Mouse (Mus musculus) spleen, postnatal 36 days (tissue): ENCODE results near the gene Dnajc4.
"Not testable (repeated sequence)": the region's sequence is repeated elsewhere in the genome, so short reads cannot be mapped to it uniquely, and the experiment has no call there.

ENCODE experiments used
- DNase-seq, 2 experiments: peaks; one replicate each; pipeline ENCODE4 v3.0.0; 2022; ENCODE audit warnings: low spot score in 2 of 2, mixed read lengths in 1 of 2

Gene Dnajc4

GRCm38 (mm10) chr19:6995255-6995991, 3.1 kb upstream of the Dnajc4 start:
- DNase-seq = no peak

GRCm38 (mm10) chr19:6994489-6994888, 2.1 kb upstream of the Dnajc4 start:
- DNase-seq = no peak

- no peak for DNase-seq
These were observed 1.6 kb upstream of the Dnajc4 start for GRCm38 (mm10) chr19:6994002-6994401.

- no peak for DNase-seq
These were observed 819 bp upstream of the Dnajc4 start for GRCm38 (mm10) chr19:6993011-6993770.

- not testable (repeated sequence) for DNase-seq
These were observed 1.2 kb downstream of the Dnajc4 start for GRCm38 (mm10) chr19:6991166-6991565.

GRCm38 (mm10) chr19:6990712-6991111, 1.7 kb downstream of the Dnajc4 start:
- no peak for DNase-seq

- no peak for DNase-seq
These were observed 3.1 kb downstream of the Dnajc4 start for GRCm38 (mm10) chr19:6989251-6989650.

GRCm38 (mm10) chr19:6987904-6988285, 4.5 kb downstream of the Dnajc4 start:
- DNase-seq = no peak

- DNase-seq = peak; percentile 61 to 62
These were observed 5.1 kb downstream of the Dnajc4 start, which contains the start of gene Vegfb for GRCm38 (mm10) chr19:6987061-6987903. Gene Vegfb (minus strand): TSS chr19:6987651.

- DNase-seq = no peak
These were observed 6.2 kb downstream of the Dnajc4 start for GRCm38 (mm10) chr19:6985951-6986708.

- no peak for DNase-seq
These were observed 7.1 kb downstream of the Dnajc4 start for GRCm38 (mm10) chr19:6985300-6985699.

- DNase-seq = no peak
These were observed 8.8 kb downstream of the Dnajc4 start for GRCm38 (mm10) chr19:6983621-6984020.

GRCm38 (mm10) chr19:6981465-6981864, 10.9 kb downstream of the Dnajc4 start:
- DNase-seq = no peak

- peak; percentile 98 to 99 for DNase-seq
These were observed 11.8 kb downstream of the Dnajc4 start, which contains the start of gene Fkbp2 for GRCm38 (mm10) chr19:6980381-6981093. Gene Fkbp2 (minus strand): TSS chr19:6980501.

GRCm38 (mm10) chr19:6979486-6980380, 12.6 kb downstream of the Dnajc4 start:
- peak; percentile 99 for DNase-seq

- peak in 1 of 2 experiments; percentile 55 for DNase-seq
These were observed 13.3 kb downstream of the Dnajc4 start for GRCm38 (mm10) chr19:6979001-6979479.

GRCm38 (mm10) chr19:6978639-6978974, 13.8 kb downstream of the Dnajc4 start:
- no peak for DNase-seq

GRCm38 (mm10) chr19:6977759-6978638, 14.4 kb downstream of the Dnajc4 start:
- no peak for DNase-seq
